Mouse (Mus musculus) cortical plate, adult 2 months (tissue): Measurements from ENCODE around the gene Unc5cl. TPM values are rescaled to one million over a fixed set of nuclear protein-coding genes. Genes with fewer than 3 reads are reported as not detected.

Experiments used
- H3K27ac ChIP-seq: fragments of 200-500 bp; 2 replicates; pipeline ENCODE4 v1.5.1; 2012; ENCODE audit warnings: low read length, control low read depth, inconsistent platforms; ENCODE audit not compliant: insufficient read depth
- H3K4me1 ChIP-seq: fragments of 200-500 bp; 2 replicates; pipeline ENCODE4 v1.6.1; 2011; ENCODE audit warnings: low read length; ENCODE audit not compliant: control insufficient read depth, insufficient read depth
- H3K4me3 ChIP-seq: fragments of 200-500 bp; 2 replicates; pipeline ENCODE4 v1.5.1; 2011; ENCODE audit warnings: mild to moderate bottlenecking, low read length, control low read depth; ENCODE audit not compliant: insufficient read depth
- CTCF ChIP-seq: fragments of 200-500 bp; IDR thresholded peaks from 2 replicates; pipeline ENCODE4 v1.5.1; 2011; ENCODE audit warnings: mild to moderate bottlenecking, control low read depth, low read length; ENCODE audit not compliant: insufficient read depth; ENCODE audit errors: extremely low read depth
- POLR2A ChIP-seq: fragments of 200-500 bp; IDR thresholded peaks from 2 replicates; pipeline ENCODE4 v1.6.1; 2011; ENCODE audit warnings: mild to moderate bottlenecking, low read length, control low read depth; ENCODE audit not compliant: insufficient read depth; ENCODE audit errors: extremely low read depth
- polyA plus RNA-seq: library from polyadenylated mRNA; depleted of rRNA; stranded (reverse); fragments of >200 nt; gene quantifications from 2 replicates; pipeline ENCODE4 v1.2.3, GENCODE M21; 2012

Unc5cl gene
- polyA plus RNA-seq, 1 experiment: 0.21 TPM

DNA sequence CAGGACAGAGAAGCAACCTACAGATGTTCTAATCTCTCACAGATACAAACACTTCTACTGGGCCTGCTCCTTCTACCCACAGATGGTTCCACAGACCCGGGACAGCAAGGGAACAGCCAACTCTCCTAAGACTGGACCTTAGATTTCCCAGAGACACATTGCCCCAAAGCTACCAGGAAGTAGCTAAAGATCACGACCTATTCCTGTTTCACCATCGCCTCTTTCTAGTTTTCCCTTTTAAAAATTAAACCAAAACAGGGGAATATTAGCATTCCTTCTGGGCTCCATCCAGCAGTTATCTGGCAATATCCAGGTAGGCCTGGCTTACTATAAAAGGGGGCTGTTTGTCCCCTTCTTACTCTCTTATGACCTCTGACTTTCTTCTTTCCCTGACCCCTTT is 43.3 kb downstream of the Unc5cl start:
- Histone ChIP-seq H3K4me3 (no peak overlapping the region), H3K27ac (no peak overlapping the region), H3K4me1 (no peaks in the 10 kb centered on the region)
- TF ChIP-seq POLR2A (no peak), CTCF (no peak)

DNA sequence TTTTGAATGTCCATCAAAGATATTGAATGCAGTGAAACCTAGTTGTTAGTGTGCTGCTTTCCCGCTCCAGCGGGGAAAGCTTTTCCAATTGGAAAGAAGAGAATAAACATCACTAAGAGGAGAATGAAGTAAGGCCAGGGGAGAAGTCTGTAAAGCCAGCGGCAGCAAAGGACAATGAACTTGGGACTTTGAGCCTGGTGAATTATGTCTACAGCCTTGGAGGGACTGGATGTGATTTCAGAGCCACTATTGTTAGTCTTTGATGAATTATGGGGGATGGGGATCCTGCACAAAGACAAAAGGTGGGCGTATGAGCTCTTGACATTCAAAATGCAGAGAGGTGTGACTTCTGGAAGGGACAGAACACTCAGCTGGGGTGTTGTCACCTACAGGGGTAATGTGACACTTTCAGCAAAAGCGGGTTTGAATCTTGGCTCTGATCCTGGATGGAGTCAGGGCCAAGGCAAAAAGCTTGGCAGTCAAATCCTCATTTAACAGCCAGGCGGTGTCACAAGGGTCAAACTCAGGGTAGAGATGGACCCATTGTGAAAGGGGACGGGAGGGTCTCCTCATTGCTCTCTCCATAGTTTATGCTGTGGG is 46.2 kb downstream of the Unc5cl start:
- TF ChIP-seq CTCF (no peak), POLR2A (no peak)
- Histone ChIP-seq H3K4me3 (no peak overlapping the region), H3K4me1 (peaks cover 2% of the 10 kb centered on the region; the same call in 1 of the 2 replicates), H3K27ac (no peak overlapping the region)

DNA sequence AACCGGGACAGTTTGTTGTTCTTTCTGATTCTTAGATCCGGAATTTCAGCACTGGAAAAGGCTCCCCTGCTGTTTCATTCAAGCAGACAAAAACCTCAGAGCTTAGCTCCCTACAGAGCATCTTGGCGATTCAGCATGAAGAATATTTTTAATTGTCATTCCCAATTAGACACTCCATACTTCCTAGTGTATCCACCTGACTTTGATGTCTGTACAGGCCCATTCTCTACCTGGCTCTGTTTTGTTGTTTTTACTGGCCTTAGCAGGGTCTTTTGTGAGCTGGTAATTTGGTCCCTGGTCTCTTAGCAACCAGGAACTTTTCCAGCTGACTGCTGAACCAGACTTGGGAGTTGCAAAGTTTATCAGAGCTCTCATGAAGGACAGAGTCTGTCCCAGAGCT is 50.3 kb downstream of the Unc5cl start:
- TF ChIP-seq POLR2A: no peak
- no peak for TF ChIP-seq CTCF
- Histone ChIP-seq H3K4me3 (no peak overlapping the region), H3K27ac (no peak overlapping the region), H3K4me1 (peaks cover 2% of the 10 kb centered on the region; the same call in 1 of the 2 replicates)

DNA sequence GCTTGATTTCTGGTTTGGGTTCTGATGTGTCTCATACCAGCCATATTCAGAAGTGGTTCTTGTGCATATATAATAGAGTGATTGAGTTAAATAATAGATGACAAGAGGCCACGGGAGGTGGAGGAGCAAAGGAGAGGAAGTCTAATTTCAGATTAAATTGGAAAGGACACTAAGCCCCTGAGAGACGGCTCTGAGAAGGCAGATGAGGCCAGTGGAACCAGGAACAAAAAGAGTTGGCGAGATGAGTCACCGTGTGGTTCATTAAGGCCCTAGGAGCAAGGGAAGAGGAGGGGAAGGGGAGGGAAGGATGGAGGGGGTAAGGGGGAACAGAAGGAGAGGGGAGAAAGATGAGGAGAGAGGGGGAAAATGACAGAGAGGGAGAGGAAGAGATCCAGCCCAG is 52.3 kb downstream of the Unc5cl start:
- no peak overlapping the region for H3K4me3 ChIP-seq
- no peak overlapping the region for H3K27ac ChIP-seq
- TF ChIP-seq CTCF (no peak), POLR2A (no peak)
- H3K4me1 ChIP-seq: peaks cover 2% of the 10 kb centered on the region; the same call in 1 of the 2 replicates

DNA sequence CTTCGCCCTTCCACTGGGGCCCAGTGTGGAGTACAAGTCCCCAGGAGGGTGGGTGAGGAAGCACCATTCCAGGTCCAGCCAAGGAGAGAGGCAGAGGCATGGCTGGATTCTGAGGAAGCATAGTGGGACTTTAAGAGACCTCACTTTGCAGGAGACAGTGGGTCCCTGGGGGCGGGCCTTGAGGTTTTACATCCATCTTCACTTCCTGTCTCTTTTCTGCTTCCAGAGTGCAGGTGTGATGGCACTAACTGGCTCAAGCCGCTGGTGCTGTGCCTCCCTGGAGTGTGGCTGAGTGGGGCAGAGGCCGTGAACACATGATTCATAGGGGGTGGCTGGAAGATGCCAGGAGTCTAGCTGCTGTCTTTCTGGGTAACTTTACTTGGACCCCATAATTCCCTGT is 54.9 kb downstream of the Unc5cl start:
- Histone ChIP-seq H3K4me3 (no peak overlapping the region), H3K4me1 (peaks cover 2% of the 10 kb centered on the region; the same call in 1 of the 2 replicates), H3K27ac (no peak overlapping the region)
- TF ChIP-seq CTCF (no peak), POLR2A (no peak)

DNA sequence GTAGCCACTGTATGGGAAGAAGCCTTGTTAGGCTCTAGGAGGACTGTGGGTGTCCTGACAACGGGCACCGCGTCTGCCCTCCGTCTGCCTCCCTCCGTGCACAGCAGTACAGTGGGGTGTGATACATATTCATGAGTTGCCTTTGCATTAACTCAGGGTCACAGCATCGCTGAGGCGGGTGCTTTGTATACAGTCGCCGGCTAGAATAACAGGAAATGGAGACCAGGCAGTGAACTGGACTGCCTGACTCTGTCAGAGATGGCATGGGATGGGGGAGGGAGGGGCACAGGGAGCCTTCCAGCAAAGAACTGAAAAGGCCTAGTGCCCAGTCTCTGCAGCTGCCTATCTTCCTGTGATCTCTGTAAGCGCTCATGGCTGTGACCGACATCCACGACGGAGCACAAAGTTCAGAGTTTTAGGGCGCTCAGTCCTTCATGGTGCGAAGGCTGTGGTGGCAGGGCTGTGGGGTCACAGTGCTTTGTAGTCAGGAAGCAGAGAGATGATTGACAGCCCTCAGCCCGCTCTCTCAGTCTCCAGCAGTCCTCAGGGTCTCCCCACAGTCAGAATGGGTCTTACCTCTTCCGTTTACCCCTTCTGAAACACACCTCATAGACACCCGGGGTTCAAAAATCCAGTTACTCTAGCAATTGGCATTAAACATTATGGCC is 58.0 kb downstream of the Unc5cl start:
- Histone ChIP-seq H3K4me3 (no peak overlapping the region), H3K4me1 (no peaks in the 10 kb centered on the region), H3K27ac (no peak overlapping the region)
- TF ChIP-seq POLR2A: no peak
- no peak for TF ChIP-seq CTCF

DNA sequence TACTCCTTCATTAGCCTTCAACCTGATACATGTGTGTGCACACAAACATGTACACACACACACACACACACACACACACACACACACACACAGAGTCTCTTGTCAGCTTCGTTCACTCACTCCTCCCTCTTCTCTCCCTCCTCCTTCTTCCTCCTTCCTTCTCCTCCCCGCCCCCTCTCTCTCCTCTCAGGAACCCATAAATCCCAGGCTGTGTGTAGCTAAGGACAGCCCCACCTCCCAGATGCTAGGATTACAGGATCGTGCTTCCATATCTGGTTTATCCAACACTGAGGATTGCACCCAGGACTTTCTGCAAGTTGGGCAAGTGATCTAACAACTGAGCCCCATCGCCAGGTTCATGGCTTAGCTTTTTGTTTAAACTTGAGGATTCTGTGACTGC is 59.9 kb downstream of the Unc5cl start:
- Histone ChIP-seq H3K4me3 (no peak overlapping the region), H3K4me1 (no peaks in the 10 kb centered on the region), H3K27ac (no peak overlapping the region)
- TF ChIP-seq POLR2A (no peak), CTCF (no peak)

DNA sequence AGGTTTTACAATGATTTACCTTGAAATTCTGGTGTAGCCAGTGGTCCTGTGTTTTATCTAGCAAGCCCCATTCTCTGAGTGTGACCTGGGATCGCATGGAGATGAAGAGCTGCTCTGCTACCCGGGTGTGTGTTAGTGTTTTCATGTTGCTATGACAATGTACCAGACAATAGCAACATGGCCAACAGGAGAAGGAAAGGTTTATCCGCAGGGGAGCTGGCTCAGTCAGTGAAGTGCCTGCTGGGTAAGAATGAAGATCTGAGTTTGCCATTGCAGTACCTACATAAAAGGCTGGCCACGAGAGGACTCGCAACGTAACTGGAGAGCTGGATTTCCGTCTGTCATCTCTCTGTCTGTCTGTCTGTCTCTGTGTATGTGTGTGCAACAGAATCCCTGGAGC is 64.3 kb downstream of the Unc5cl start:
- Histone ChIP-seq H3K27ac (no peak overlapping the region), H3K4me1 (no peaks in the 10 kb centered on the region), H3K4me3 (no peak overlapping the region)
- TF ChIP-seq POLR2A (no peak), CTCF (no peak)

DNA sequence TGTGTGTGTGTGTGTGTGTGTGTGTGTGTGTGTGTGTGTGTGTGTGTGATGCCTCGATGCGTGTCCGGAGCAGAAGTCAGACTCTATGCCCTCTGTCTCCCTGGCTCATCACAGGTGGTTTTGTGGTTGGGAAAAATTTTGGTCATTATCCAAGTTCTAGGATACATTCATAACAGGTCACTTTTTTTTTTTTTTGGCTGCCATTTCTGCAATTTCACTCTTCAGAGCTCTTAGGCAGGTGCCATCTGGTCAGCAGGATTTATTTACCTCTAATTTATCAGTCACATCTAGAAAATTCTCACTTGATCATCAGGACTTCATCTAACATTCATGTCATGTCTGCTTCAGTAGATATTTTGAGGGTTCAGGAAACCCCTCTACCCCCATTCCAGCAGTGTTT is 65.7 kb downstream of the Unc5cl start:
- no peak for TF ChIP-seq POLR2A
- TF ChIP-seq CTCF: no peak
- Histone ChIP-seq H3K27ac (no peak overlapping the region), H3K4me3 (no peak overlapping the region), H3K4me1 (no peaks in the 10 kb centered on the region)

DNA sequence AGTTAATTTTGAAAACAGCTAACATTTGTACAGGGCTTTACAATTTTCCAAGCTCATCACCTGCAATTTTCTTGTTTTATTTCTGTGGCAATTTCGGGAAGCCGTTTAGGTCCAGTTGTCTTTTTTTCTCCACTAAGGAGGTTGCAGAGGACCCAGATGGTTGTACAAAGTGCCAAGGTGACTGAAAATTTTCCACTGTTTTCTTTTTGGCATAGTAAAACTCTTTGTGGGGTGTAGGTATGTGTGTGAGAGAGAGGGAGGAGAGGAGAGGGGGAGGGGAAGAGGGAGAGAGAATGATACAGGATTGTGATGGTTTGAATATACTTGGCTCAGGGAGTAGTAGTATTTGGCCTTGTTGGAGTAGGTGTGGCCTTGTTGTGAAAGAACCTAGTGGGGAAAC is 68.4 kb downstream of the Unc5cl start:
- no peak for TF ChIP-seq CTCF
- TF ChIP-seq POLR2A: no peak
- no peak overlapping the region for H3K4me3 ChIP-seq
- no peak overlapping the region for H3K27ac ChIP-seq
- no peaks in the 10 kb centered on the region for H3K4me1 ChIP-seq
